Mouse (Mus musculus) megakaryocyte, adult 5-6 weeks (primary cell): ENCODE measurements around the gene Dmc1. TPM values are rescaled to one million over a fixed set of nuclear protein-coding genes. Genes with fewer than 3 reads are reported as not detected.

Experiments
- ATAC-seq: 2 replicates; pipeline ENCODE4 v1.8.0; 2016; ENCODE audit warnings: mild to moderate bottlenecking, inconsistent platforms; ENCODE audit not compliant: poor library complexity, severe bottlenecking
- total RNA-seq, 2 experiments: library from RNA; stranded (forward) in 1 of 2; stranded (reverse) in 1 of 2; fragments of 153-499, 151-499 nt in 1 of 2; fragments of 221-1000, 200-1000 nt in 1 of 2; gene quantifications; 2 replicates each; pipeline versions ENCODE4 v1.2.3 to v1.2.4; 2015 to 2017

The Dmc1 gene
- total RNA-seq, 2 experiments from 2014 or later: 5.3 to 7.0 TPM

DNA sequence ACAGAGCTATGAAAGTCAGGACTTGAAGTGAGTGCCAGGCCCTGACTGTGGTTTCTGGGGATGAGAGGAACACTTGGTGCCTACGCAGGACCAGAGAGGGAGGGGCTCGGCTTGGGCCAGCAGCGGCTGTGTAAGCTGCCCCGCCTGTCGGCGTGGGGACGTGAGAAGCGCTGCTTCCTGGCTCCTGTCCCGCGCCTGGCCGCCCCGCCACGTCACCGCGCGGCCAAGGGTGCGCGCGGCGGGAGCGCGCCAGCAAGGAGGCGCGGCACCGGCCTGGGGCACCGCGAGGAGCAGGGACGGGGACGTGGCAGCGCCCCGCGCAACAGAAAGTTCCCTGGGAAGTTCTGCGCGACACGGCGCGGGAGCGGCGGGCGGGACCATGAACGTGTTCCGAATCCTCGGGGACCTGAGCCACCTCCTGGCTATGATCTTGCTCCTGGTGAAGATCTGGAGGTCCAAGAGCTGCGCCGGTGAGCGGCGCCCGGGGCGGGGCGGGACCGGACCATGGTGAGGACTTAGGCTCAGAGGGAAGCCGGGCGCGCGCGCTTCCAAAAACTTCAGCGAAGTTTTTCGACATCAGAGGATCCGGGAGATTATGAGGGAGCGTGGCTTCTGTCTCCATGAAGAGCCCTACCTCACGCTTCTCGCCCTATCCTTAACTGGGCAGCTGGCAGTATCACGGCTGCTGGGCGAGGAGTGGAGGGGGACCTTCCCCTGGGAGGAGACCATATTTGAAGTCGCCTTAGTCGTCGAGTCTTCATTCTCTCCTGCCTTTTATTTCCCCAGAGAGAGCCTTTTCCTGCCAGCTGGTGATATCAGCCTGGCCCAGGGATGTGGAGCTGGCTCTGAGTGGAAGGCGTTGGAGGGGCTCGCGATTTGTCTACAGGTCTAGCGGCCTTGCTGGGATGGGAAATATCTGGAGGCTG lies 88.5 kb downstream of the Dmc1 start, which contains the start of gene Kdelr3:
Kdelr3 (plus strand) TSS at position 241 of the 926 bp plus-strand sequence.
- ATAC-seq: peak; percentile 45

DNA sequence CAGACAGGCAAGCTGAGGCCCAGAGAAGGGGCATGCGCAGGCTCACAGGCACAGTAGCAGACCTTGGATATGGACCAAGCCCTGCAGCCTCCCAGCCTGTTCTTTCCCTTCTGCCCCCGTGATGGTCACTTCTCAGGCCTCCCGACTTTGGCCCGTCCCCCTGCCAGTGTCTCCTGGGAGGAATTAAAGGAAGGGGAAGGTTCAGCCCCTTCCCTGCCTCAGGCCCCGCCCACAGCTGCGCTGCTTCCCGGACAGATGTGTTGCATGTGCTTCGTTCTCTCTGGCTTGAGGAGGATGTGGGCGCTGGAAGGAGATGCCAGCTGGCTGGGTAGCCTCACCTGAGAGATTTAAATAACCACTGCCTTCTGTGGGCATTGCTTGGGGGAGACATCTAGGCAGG lies 91.0 kb downstream of the Dmc1 start:
- ATAC-seq: no peak

DNA sequence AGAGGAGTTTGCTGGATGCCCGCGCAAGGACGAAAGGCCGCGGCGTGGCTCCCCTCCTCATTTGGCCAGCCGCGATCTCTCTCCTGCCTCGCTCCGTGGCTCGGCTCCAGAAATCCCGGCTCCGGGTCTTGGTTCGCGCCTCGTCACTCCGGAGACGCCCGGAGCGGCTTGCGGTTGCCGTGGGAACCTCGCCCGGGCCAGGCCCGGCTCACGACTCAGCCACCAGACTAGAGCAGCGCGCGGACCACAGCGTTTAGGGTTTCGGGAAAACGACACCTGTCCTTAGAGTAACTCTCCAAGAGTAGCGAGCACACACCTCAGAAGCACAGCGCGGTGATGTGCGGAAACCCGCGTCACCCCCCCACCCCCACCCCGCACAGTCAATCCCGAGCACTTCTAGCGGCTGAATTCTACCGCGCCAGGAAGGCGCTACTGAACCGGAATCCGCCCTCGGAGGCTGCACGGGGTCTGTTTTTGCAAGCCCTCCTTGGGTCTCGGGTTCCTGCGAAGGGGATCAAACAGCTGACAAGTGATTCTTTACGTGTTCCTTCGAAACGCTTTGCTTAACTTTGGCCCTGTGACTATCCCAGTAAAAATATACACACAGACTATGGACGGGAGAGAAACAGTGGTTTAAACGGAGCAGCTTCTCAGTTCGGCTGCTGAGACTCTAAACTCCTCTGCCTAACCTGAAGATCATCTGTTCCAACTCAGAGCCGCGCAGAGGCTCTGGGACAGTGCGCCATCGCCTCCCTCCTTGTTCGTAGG lies 93.2 kb downstream of the Dmc1 start:
- no peak for ATAC-seq

Other genes with a start within 250 kb of the Dmc1 start
- gene Tmem184b, start 201.5 kb downstream of the Dmc1 start, total RNA-seq (2015): 31.1 and 33.3 TPM in 2 replicates
- gene Tmem184b, start 201.5 kb downstream of the Dmc1 start, total RNA-seq (2017): 10.4 and 12.2 TPM in 2 replicates
- gene Csnk1e, start 149.5 kb downstream of the Dmc1 start, total RNA-seq (2015): 33.3 and 39.4 TPM in 2 replicates
- gene Csnk1e, start 149.5 kb downstream of the Dmc1 start, total RNA-seq (2017): 29.3 and 32.0 TPM in 2 replicates
- not detected in 2 replicates for gene Kcnj4, start 99.9 kb downstream of the Dmc1 start, total RNA-seq (2015)
- not detected in 2 replicates for gene Kcnj4, start 99.9 kb downstream of the Dmc1 start, total RNA-seq (2017)
- not detected in 2 replicates for gene Kdelr3, start 88.7 kb downstream of the Dmc1 start, total RNA-seq (2015)
- not detected in 2 replicates for gene Kdelr3, start 88.7 kb downstream of the Dmc1 start, total RNA-seq (2017)
- 108 TPM in 2 replicates for gene Ddx17, start 58.4 kb downstream of the Dmc1 start, total RNA-seq (2015)
- 146 and 163 TPM in 2 replicates for gene Ddx17, start 58.4 kb downstream of the Dmc1 start, total RNA-seq (2017)
- gene Fam227a, start 53.8 kb upstream of the Dmc1 start, total RNA-seq (2015): 0.20 and 0.87 TPM in 2 replicates
- gene Fam227a, start 53.8 kb upstream of the Dmc1 start, total RNA-seq (2017): 0.12 and 1.2 TPM in 2 replicates
- 9.9 and 12.9 TPM in 2 replicates for gene Cby1, start 54.1 kb upstream of the Dmc1 start, total RNA-seq (2015)
- 45.0 and 52.0 TPM in 2 replicates for gene Cby1, start 54.1 kb upstream of the Dmc1 start, total RNA-seq (2017)
- 161 and 184 TPM in 2 replicates for gene Tomm22, start 65.8 kb upstream of the Dmc1 start, total RNA-seq (2015)
- gene Tomm22, start 65.8 kb upstream of the Dmc1 start, total RNA-seq (2017): 81.2 and 82.1 TPM in 2 replicates
- 6.7 and 8.0 TPM in 2 replicates for gene Josd1, start 82.8 kb upstream of the Dmc1 start, total RNA-seq (2015)
- gene Josd1, start 82.8 kb upstream of the Dmc1 start, total RNA-seq (2017): 10.7 and 13.0 TPM in 2 replicates
- 31.2 and 31.9 TPM in 2 replicates for gene Gtpbp1, start 85.7 kb upstream of the Dmc1 start, total RNA-seq (2015)
- gene Gtpbp1, start 85.7 kb upstream of the Dmc1 start, total RNA-seq (2017): 36.8 and 56.8 TPM in 2 replicates
- 53.6 and 54.4 TPM in 2 replicates for gene Sun2, start 137.4 kb upstream of the Dmc1 start, total RNA-seq (2015)
- gene Sun2, start 137.4 kb upstream of the Dmc1 start, total RNA-seq (2017): 129 and 161 TPM in 2 replicates
- 13.9 and 14.1 TPM in 2 replicates for gene Dnal4, start 172.7 kb upstream of the Dmc1 start, total RNA-seq (2015)
- gene Dnal4, start 172.7 kb upstream of the Dmc1 start, total RNA-seq (2017): 9.6 and 12.3 TPM in 2 replicates
- 0.33 and 1.3 TPM in 2 replicates for gene Nptxr, start 199.7 kb upstream of the Dmc1 start, total RNA-seq (2015)
- gene Nptxr, start 199.7 kb upstream of the Dmc1 start, total RNA-seq (2017): 0.44 and 0.49 TPM in 2 replicates
- gene Npcd, start 229.1 kb upstream of the Dmc1 start, total RNA-seq (2015): not detected in 2 replicates
- not detected in 2 replicates for gene Npcd, start 229.1 kb upstream of the Dmc1 start, total RNA-seq (2017)
- gene Cbx6, start 229.6 kb upstream of the Dmc1 start, total RNA-seq (2015): 2.3 and 3.9 TPM in 2 replicates
- 3.5 and 6.7 TPM in 2 replicates for gene Cbx6, start 229.6 kb upstream of the Dmc1 start, total RNA-seq (2017)